Mouse (Mus musculus) MEL (cell line): ENCODE measurements around the gene Ddx28. TPM values are rescaled to one million over a fixed set of nuclear protein-coding genes. Genes with fewer than 3 reads are reported as not detected.
A peak's percentile ranks its signal among the peaks of the same experiment; 100 is the strongest.

ENCODE experiments used
- DNase-seq: peaks from one replicate; pipeline ENCODE4 v3.0.0; 2011; ENCODE audit warnings: low read depth, low spot score
- H3K27ac ChIP-seq: 2 replicates; pipeline ENCODE4 v1.5.1; 2012; ENCODE audit warnings: low read depth, mild to moderate bottlenecking, control low read depth, low read length, moderate library complexity; ENCODE audit not compliant: control insufficient read depth
- H3K27me3 ChIP-seq, 2 experiments: fragments of 150-350 bp in 1 of 2; sonication (generic) in 1 of 2; 2 replicates each; pipeline ENCODE4 v1.6.1; 2012; ENCODE audit warnings: low read length in 2 of 2, mild to moderate bottlenecking in 2 of 2, improper control_type of control experiment in 1 of 2, moderate library complexity in 1 of 2; ENCODE audit not compliant: insufficient read depth in 2 of 2, control insufficient read depth in 1 of 2
- H3K36me3 ChIP-seq, 2 experiments: 2 replicates each; pipeline ENCODE4 v1.6.1; 2012 to 2014; ENCODE audit warnings: low read length in 2 of 2, improper control_type of control experiment in 1 of 2, inconsistent platforms in 1 of 2, mild to moderate bottlenecking in 1 of 2; ENCODE audit not compliant: insufficient read depth in 2 of 2, control insufficient read depth in 1 of 2
- H3K4me1 ChIP-seq, 2 experiments: fragments of 150-350 bp in 1 of 2; sonication (generic) in 1 of 2; 2 replicates each; pipeline ENCODE4 v1.6.1; 2012; ENCODE audit warnings: low read length in 2 of 2, improper control_type of control experiment in 1 of 2, mild to moderate bottlenecking in 1 of 2; ENCODE audit not compliant: insufficient read depth in 2 of 2, control insufficient read depth in 1 of 2
- H3K4me3 ChIP-seq, 2 experiments: fragments of 150-350 bp in 1 of 2; sonication (generic) in 1 of 2; 2 replicates each; pipeline ENCODE4 v1.5.1; 2012; ENCODE audit warnings: low read depth in 2 of 2, low read length in 2 of 2, mild to moderate bottlenecking in 2 of 2, moderate library complexity in 2 of 2, control low read depth in 1 of 2, improper control_type of control experiment in 1 of 2; ENCODE audit not compliant: control insufficient read depth in 1 of 2, insufficient read depth in 1 of 2
- H3K79me2 ChIP-seq: 2 replicates; pipeline ENCODE4 v1.6.1; 2012; ENCODE audit warnings: mild to moderate bottlenecking, low read length, moderate library complexity; ENCODE audit not compliant: control insufficient read depth, poor library complexity, insufficient read depth
- H3K9ac ChIP-seq: 2 replicates; pipeline ENCODE4 v1.6.1; 2012; ENCODE audit warnings: low read depth, mild to moderate bottlenecking, control low read depth, low read length, moderate library complexity; ENCODE audit not compliant: control insufficient read depth, poor library complexity, severe bottlenecking
- H3K9me3 ChIP-seq: fragments of 150-350 bp; sonication (generic); replicated peaks from 2 replicates; pipeline ENCODE4 v1.6.1; 2012; ENCODE audit warnings: mild to moderate bottlenecking, low read length, improper control_type of control experiment, moderate library complexity; ENCODE audit not compliant: insufficient read depth
- ETS1 ChIP-seq: IDR thresholded peaks from 2 replicates; pipeline ENCODE4 v1.6.1; 2012; ENCODE audit warnings: low read depth, mild to moderate bottlenecking, inconsistent platforms, low read length, improper control_type of control experiment, moderate library complexity
- HCFC1 ChIP-seq: IDR thresholded peaks from 2 replicates; pipeline ENCODE4 v1.6.1; 2012; ENCODE audit warnings: low read depth, mild to moderate bottlenecking, inconsistent platforms, low read length, improper control_type of control experiment, moderate library complexity
- KAT2A ChIP-seq: conservative IDR thresholded peaks from 2 replicates; pipeline ENCODE4 v1.6.1; 2012; ENCODE audit warnings: low read depth, low read length, improper control_type of control experiment, inconsistent platforms
- MAX ChIP-seq: IDR thresholded peaks from 2 replicates; pipeline ENCODE4 v1.6.1; 2011; ENCODE audit warnings: low read length, improper control_type of control experiment
- MAZ ChIP-seq: IDR thresholded peaks from 2 replicates; pipeline ENCODE4 v1.6.1; 2012; ENCODE audit warnings: low read depth, mild to moderate bottlenecking, inconsistent platforms, low read length, improper control_type of control experiment
- MEF2A ChIP-seq: IDR thresholded peaks from 2 replicates; pipeline ENCODE4 v1.6.1; 2014; ENCODE audit warnings: low read depth, mild to moderate bottlenecking, inconsistent platforms, low read length, improper control_type of control experiment; ENCODE audit not compliant: poor library complexity, insufficient replicate concordance, severe bottlenecking; ENCODE audit errors: extremely low read depth
- MXI1 ChIP-seq: IDR thresholded peaks from 2 replicates; pipeline ENCODE4 v1.6.1; 2011; ENCODE audit warnings: mild to moderate bottlenecking, low read depth, low read length, improper control_type of control experiment
- MYC ChIP-seq: IDR thresholded peaks from 2 replicates; pipeline ENCODE4 v1.6.1; 2011; ENCODE audit warnings: low read depth, mild to moderate bottlenecking, low read length, improper control_type of control experiment, moderate library complexity
- NELFE ChIP-seq: IDR thresholded peaks from 2 replicates; pipeline ENCODE4 v1.6.1; 2011; ENCODE audit warnings: low read depth, low read length, improper control_type of control experiment
- NRF1 ChIP-seq: IDR thresholded peaks from 2 replicates; pipeline ENCODE4 v1.6.1; 2014; ENCODE audit warnings: low read depth, mild to moderate bottlenecking, inconsistent platforms, low read length, improper control_type of control experiment, moderate library complexity; ENCODE audit not compliant: poor library complexity, insufficient read depth, severe bottlenecking
- POLR2A ChIP-seq, 2 experiments: IDR thresholded peaks; 2 replicates each; pipeline ENCODE4 v1.6.1; 2011 to 2012; ENCODE audit warnings: low read length in 2 of 2, mild to moderate bottlenecking in 2 of 2, control low read depth in 1 of 2, improper control_type of control experiment in 1 of 2, low read depth in 1 of 2, moderate library complexity in 1 of 2; ENCODE audit not compliant: control insufficient read depth in 1 of 2, insufficient read depth in 1 of 2, poor library complexity in 1 of 2
- POLR2AphosphoS5 ChIP-seq: IDR thresholded peaks from 2 replicates; pipeline ENCODE4 v1.6.1; 2012; ENCODE audit warnings: low read depth, borderline replicate concordance, mild to moderate bottlenecking, inconsistent platforms, low read length, moderate library complexity, mixed read lengths
- SIN3A ChIP-seq: IDR thresholded peaks from 2 replicates; pipeline ENCODE4 v1.6.1; 2012; ENCODE audit warnings: low read length, improper control_type of control experiment, inconsistent platforms
- TBP ChIP-seq: IDR thresholded peaks from 2 replicates; pipeline ENCODE4 v1.8.0; 2011; ENCODE audit warnings: low read depth, low read length, improper control_type of control experiment
- TCF12 ChIP-seq: IDR thresholded peaks from 2 replicates; pipeline ENCODE4 v1.6.1; 2014; ENCODE audit warnings: low read depth, mild to moderate bottlenecking, inconsistent platforms, low read length, improper control_type of control experiment, moderate library complexity
- UBTF ChIP-seq: IDR thresholded peaks from 2 replicates; pipeline ENCODE4 v1.6.1; 2012; ENCODE audit warnings: low read depth, mild to moderate bottlenecking, inconsistent platforms, low read length, improper control_type of control experiment, moderate library complexity, borderline replicate concordance; ENCODE audit not compliant: insufficient read depth
- USF2 ChIP-seq, 2 experiments: IDR thresholded peaks; 2 replicates each; pipeline ENCODE4 v1.6.1; 2011 to 2012; ENCODE audit warnings: improper control_type of control experiment in 2 of 2, low read length in 2 of 2, borderline replicate concordance in 1 of 2, inconsistent platforms in 1 of 2, low read depth in 1 of 2, mild to moderate bottlenecking in 1 of 2; ENCODE audit not compliant: insufficient read depth in 1 of 2
- ZC3H11A ChIP-seq: IDR thresholded peaks from 2 replicates; pipeline ENCODE4 v1.6.1; 2012; ENCODE audit warnings: low read depth, mild to moderate bottlenecking, inconsistent platforms, low read length, improper control_type of control experiment
- ZKSCAN1 ChIP-seq: IDR thresholded peaks from 2 replicates; pipeline ENCODE4 v1.6.1; 2012; ENCODE audit warnings: low read depth, mild to moderate bottlenecking, inconsistent platforms, low read length, improper control_type of control experiment, moderate library complexity
- ZMIZ1 ChIP-seq: IDR thresholded peaks from 2 replicates; pipeline ENCODE4 v1.6.1; 2012; ENCODE audit warnings: low read depth, mild to moderate bottlenecking, inconsistent platforms, low read length, improper control_type of control experiment, moderate library complexity
- ZNF384 ChIP-seq: IDR thresholded peaks from 2 replicates; pipeline ENCODE4 v1.6.1; 2012; ENCODE audit warnings: low read depth, mild to moderate bottlenecking, inconsistent platforms, low read length, improper control_type of control experiment
- polyA plus RNA-seq, 2 experiments: library from polyadenylated mRNA; stranded (reverse) in 1 of 2; unstranded in 1 of 2; fragments of >175 nt in 1 of 2; fragments of >200 nt in 1 of 2; gene quantifications; 2 replicates each; pipeline versions ENCODE4 v1.2.1 to v1.2.4; 2012; ENCODE audit warnings: low replicate concordance in 2 of 2, low read depth in 1 of 2; ENCODE audit not compliant: insufficient read length in 2 of 2, insufficient read depth in 1 of 2, missing spikeins in 1 of 2
- total RNA-seq: library from RNA; depleted of rRNA; stranded (reverse); fragments of 300-350 nt; gene quantifications from 2 replicates; pipeline ENCODE4 v1.2.3, GENCODE M21; 2012

The Ddx28 gene
- total and polyA plus RNA-seq, 3 experiments = 21.8 to 29.9 TPM; not detected in 1

- Histone ChIP-seq H3K27ac (peak overlapping the region; percentile 82), H3K9me3 (no peaks in the 10 kb centered on the region), H3K36me3 (peaks cover 0 to 12% of the 10 kb centered on the region in 2 experiments; a peak in 2 of 4 replicates), H3K4me3 (peak overlapping the region; percentile 66 to 92), H3K27me3 (no peaks in the 10 kb centered on the region), H3K79me2 (peaks cover 16% of the 10 kb centered on the region), H3K9ac (peak overlapping the region; percentile 88), H3K4me1 (peaks cover under 1 to 13% of the 10 kb centered on the region in 2 experiments)
- DNase-seq = peak; percentile 97
- no peak for TF ChIP-seq MEF2A
- peak; percentile 83; the same call in 1 of the 2 replicates for TF ChIP-seq MYC
- TF ChIP-seq MAX = peak; percentile 75
- TF ChIP-seq TCF12 = peak; percentile 65
- peak; percentile 59 for TF ChIP-seq ETS1
- peak; percentile 80 for TF ChIP-seq TBP
- peak; percentile 89 to 91 for TF ChIP-seq POLR2A (IDR thresholded peaks at IDR 0.05; ENCODE audit: control insufficient read depth in 1 of 2, insufficient read depth in 1 of 2, low read depth in 1 of 2, low read length in 2 of 2, poor library complexity in 1 of 2)
- no peak for TF ChIP-seq ZKSCAN1
- 0 out of 2 replicates have a peak, but pooled peaks have one; percentile 14 for TF ChIP-seq ZNF384
- peak; percentile 57; the same call in 1 of the 2 replicates for TF ChIP-seq ZMIZ1
- TF ChIP-seq NRF1 = peak; percentile 42; the same call in 1 of the 2 replicates
- peak; percentile 75; the same call in 1 of the 2 replicates for TF ChIP-seq MAZ
- TF ChIP-seq UBTF = no peak
- peak; percentile 99 for TF ChIP-seq SIN3A
- no peak for TF ChIP-seq ZC3H11A
- TF ChIP-seq NELFE = peak; percentile 90
- no peak for TF ChIP-seq USF2 (IDR thresholded peaks at IDR 0.05; ENCODE audit: borderline replicate concordance in 1 of 2, insufficient read depth in 1 of 2, low read depth in 1 of 2, low read length in 2 of 2)
- peak; percentile 79; the same call in 1 of the 2 replicates for TF ChIP-seq KAT2A
- TF ChIP-seq HCFC1 = peak; percentile 97
- TF ChIP-seq MXI1 = peak; percentile 95
- no peak for TF ChIP-seq POLR2AphosphoS5
These were observed 687 bp downstream of the Ddx28 start for GRCm38 (mm10) chr8:106010748-106011642.
